Mouse (Mus musculus): ENCODE measurements at regions not wholly inside any gene's neighbourhood (a gene's known extent, or its start where the extent isn't known, plus 50 kb on each side); places are given as distances from the start of the nearest gene placed in this dataset.

GRCm38 (mm10) chr6:96028022-96028704, 84.8 kb upstream of the Fam19a1 start:
- no peak for TF ChIP-seq CTCF (conservative IDR thresholded peaks at IDR 0.05; ENCODE audit: insufficient read depth, insufficient read length, low read depth, low read length)
- no peak for TF ChIP-seq POLR2A (IDR thresholded peaks at IDR 0.05; ENCODE audit: low read depth, low read length)
